8 mouse cellular contexts compared by ENCODE assay signal in the genomic region with DNA sequence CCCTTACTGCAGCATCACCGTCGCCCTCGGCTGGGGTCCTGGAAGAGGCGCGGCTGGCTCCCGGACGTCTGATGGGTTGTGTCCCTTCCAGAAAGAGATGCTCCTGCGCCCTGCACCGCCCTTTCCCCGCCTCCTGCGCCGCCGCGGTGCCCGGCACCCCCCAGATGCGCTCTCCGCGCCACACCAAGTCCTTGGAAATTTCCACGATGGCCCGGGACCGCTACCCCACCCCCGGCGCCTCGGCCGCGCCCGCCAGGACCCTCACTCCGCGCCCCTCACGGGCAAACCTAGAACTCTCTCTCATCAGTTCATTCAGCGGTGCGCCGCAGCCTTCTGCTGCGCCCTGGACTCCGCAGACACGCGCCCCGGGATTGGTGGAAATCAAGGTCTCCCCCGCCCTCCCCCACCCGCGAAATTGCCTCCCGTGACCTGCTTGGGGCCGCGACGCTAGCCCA. TPM values are rescaled to one million over a fixed set of nuclear protein-coding genes. Genes with fewer than 3 reads are reported as not detected.
DNase-seq lines count a peak whose midpoint lies in the region; ATAC-seq and TF ChIP-seq lines count a peak whose summit lies in the region.

Gene St8sia1 (minus strand): TSS at position 377 of the 455 bp plus-strand sequence.

- under 1% methylated on average over 45 of the region's 45 CpGs for WGBS in heart, embryonic 15.5 days
- WGBS in liver, postnatal 0 days (ENCODE audit: insufficient replicate concordance), result under 1% methylated on average over 36 of the region's 45 CpGs

- no peaks in the 10 kb centered on the region for H3K36me3 ChIP-seq in testis, adult 2 months (ENCODE audit: control insufficient read depth, insufficient read depth, low read length)
- H3K36me3 ChIP-seq in heart, embryonic 15.5 days, result no peaks in the 10 kb centered on the region
- H3K36me3 ChIP-seq in liver, postnatal 0 days (replicated peaks; ENCODE audit: insufficient read depth, low read length), result no peaks in the 10 kb centered on the region

- ATAC-seq in heart, embryonic 15.5 days (replicated peaks; ENCODE audit: insufficient number of reproducible peaks, insufficient read depth, low FRiP score, low read depth), result peak; percentile 29; the same call in 1 of the 2 replicates
- ATAC-seq in liver, postnatal 0 days, result no peak

- TF ChIP-seq EP300 in liver, postnatal 0 days (IDR thresholded peaks at IDR 0.05; ENCODE audit: low read depth), result no peak

- H3K4me1 ChIP-seq in testis, adult 2 months (ENCODE audit: control insufficient read depth, insufficient read depth, low read length), result peaks cover 9% of the 10 kb centered on the region
- H3K4me1 ChIP-seq in cortical plate, adult 2 months (ENCODE audit: control insufficient read depth, insufficient read depth, low read length), result no peaks in the 10 kb centered on the region
- H3K4me1 ChIP-seq in heart, embryonic 15.5 days (replicated peaks), result peaks cover 10% of the 10 kb centered on the region
- H3K4me1 ChIP-seq in liver, postnatal 0 days (ENCODE audit: insufficient read depth), result peaks cover 11% of the 10 kb centered on the region

- TF ChIP-seq POLR2A in testis, adult 2 months (IDR thresholded peaks at IDR 0.05; ENCODE audit: control insufficient read depth, low read depth, low read length), result no peak
- no peak for TF ChIP-seq POLR2A in cortical plate, adult 2 months (IDR thresholded peaks at IDR 0.05; ENCODE audit: extremely low read depth, insufficient read depth, low read length)

- no peaks in the 10 kb centered on the region for H3K9me3 ChIP-seq in heart, embryonic 15.5 days (replicated peaks)
- H3K9me3 ChIP-seq in liver, postnatal 0 days (ENCODE audit: low read length), result no peaks in the 10 kb centered on the region

- no peak for TF ChIP-seq CTCF in testis, adult 2 months (IDR thresholded peaks at IDR 0.05; ENCODE audit: control insufficient read depth, insufficient read depth, insufficient replicate concordance, low read depth, low read length)
- TF ChIP-seq CTCF in cortical plate, adult 2 months (IDR thresholded peaks at IDR 0.05; ENCODE audit: extremely low read depth, insufficient read depth, low read length), result no peak
- peak; percentile 29; the same call in 1 of the 2 replicates for TF ChIP-seq CTCF in layer of hippocampus, adult 2 months (conservative IDR thresholded peaks at IDR 0.05)
- TF ChIP-seq CTCF in liver, postnatal 0 days (IDR thresholded peaks at IDR 0.05; ENCODE audit: low read depth), result no peak

- peak within 1 kb of the TSS; percentile 32 for H3K4me3 ChIP-seq in testis, adult 2 months (ENCODE audit: control insufficient read depth, low read depth, low read length)
- H3K4me3 ChIP-seq in cortical plate, adult 2 months (ENCODE audit: insufficient read depth, low read length), result peak within 1 kb of the TSS; percentile 63
- H3K4me3 ChIP-seq in heart, embryonic 15.5 days, result peak within 1 kb of the TSS; percentile 63
- peak within 1 kb of the TSS; percentile 88 for H3K4me3 ChIP-seq in layer of hippocampus, adult 2 months
- H3K4me3 ChIP-seq in liver, postnatal 0 days (ENCODE audit: low read depth, low read length), result peak within 1 kb of the TSS; percentile 42

- H3K9ac ChIP-seq in heart, embryonic 15.5 days, result peak within 1 kb of the TSS; percentile 52
- no peak within 1 kb of the TSS for H3K9ac ChIP-seq in liver, postnatal 0 days (replicated peaks)

- H3K27me3 ChIP-seq in testis, adult 2 months (ENCODE audit: control insufficient read depth, insufficient read depth, low read length), result no peaks in the 10 kb centered on the region
- H3K27me3 ChIP-seq in heart, embryonic 15.5 days, result peaks cover 23% of the 10 kb centered on the region
- H3K27me3 ChIP-seq in liver, postnatal 0 days (ENCODE audit: insufficient read depth, low read length), result peaks cover 30% of the 10 kb centered on the region

- H3K27ac ChIP-seq in testis, adult 2 months (ENCODE audit: control insufficient read depth, insufficient read depth, low read depth, low read length), result no peak within 1 kb of the TSS
- H3K27ac ChIP-seq in cortical plate, adult 2 months (ENCODE audit: insufficient read depth, low read length), result peak within 1 kb of the TSS; percentile 18
- H3K27ac ChIP-seq in heart, embryonic 15.5 days, result no peak within 1 kb of the TSS
- H3K27ac ChIP-seq in layer of hippocampus, adult 2 months, result peak within 1 kb of the TSS; percentile 97
- no peak within 1 kb of the TSS for H3K27ac ChIP-seq in liver, postnatal 0 days (ENCODE audit: low read depth)

- DNase-seq in testis, postnatal 14 days (ENCODE audit: low spot score), result no peak
- DNase-seq in layer of hippocampus, adult 2 months (ENCODE audit: low spot score in 2 of 2), result peak; percentile 26 to 48
- DNase-seq in liver, postnatal 0 days, result peak; percentile 18
- peak; percentile 43 to 53 for DNase-seq in right cerebral cortex, postnatal 36 days (ENCODE audit: low spot score in 2 of 2)
- DNase-seq in urinary bladder, postnatal 10 days (ENCODE audit: low spot score), result no peak

- H3K4me2 ChIP-seq in heart, embryonic 15.5 days, result peak within 1 kb of the TSS; percentile 99
- peak within 1 kb of the TSS; percentile 78 for H3K4me2 ChIP-seq in liver, postnatal 0 days (ENCODE audit: low read depth, low read length)

RNA-seq across cellular contexts. Expression of gene St8sia1, which starts in this region (rescaled TPM):
- 1.9 and 2.5 TPM in 2 replicates for polyA plus RNA-seq in testis, adult 2 months (2012; rRNA removed)
- polyA plus RNA-seq in cortical plate, adult 2 months (2012; rRNA removed), result 9.0 and 10.3 TPM in 2 replicates
- polyA plus RNA-seq in heart, embryonic 15.5 days (2015; fragmentation: Nextera tagmentation; extraction: Ambion mirVana), result 0.88 and 1.3 TPM in 2 replicates
- total RNA-seq in layer of hippocampus, adult 2 months (2021), result 10 to 100 TPM; 34.4 to 39.1 TPM
- 0.05 and 0.22 TPM in 2 replicates for polyA plus RNA-seq in liver, postnatal 0 days (2015; fragmentation: Nextera tagmentation; extraction: Ambion mirVana)

Comparison
In these comparisons a context has a peak if more than half of its experiments do, and no peak if none do; other contexts are left out.
1. Peak in DNase-seq, H3K4me3 ChIP-seq and H3K4me2 ChIP-seq in liver, postnatal 0 days; RNA of the gene not detected or under 1 TPM.
2. H3K27ac ChIP-seq: peak in cortical plate, adult 2 months (single experiment) and layer of hippocampus, adult 2 months (single experiment); none in testis, adult 2 months (single experiment), heart, embryonic 15.5 days (single experiment) and liver, postnatal 0 days (single experiment).
3. H3K4me3 ChIP-seq: peak in every context shown above with its lines; median percentile 88 in layer of hippocampus, adult 2 months; 63 in cortical plate, adult 2 months; 63 in heart, embryonic 15.5 days; 42 in liver, postnatal 0 days; 32 in testis, adult 2 months.
4. DNase-seq: peak in layer of hippocampus, adult 2 months (2 of 2) and right cerebral cortex, postnatal 36 days (2 of 2); none in testis, postnatal 14 days (single experiment) and urinary bladder, postnatal 10 days (single experiment).